Mouse (Mus musculus): Measurements from ENCODE around the gene Lst1. TPM values are rescaled to one million over a fixed set of nuclear protein-coding genes. Genes with fewer than 3 reads are reported as not detected.
A peak's percentile ranks its signal among the peaks of the same experiment; 100 is the strongest.
"Not testable (repeated sequence)": the region's sequence is repeated elsewhere in the genome, so short reads cannot be mapped to it uniquely, and the experiment has no call there.

Gene Lst1
- 3.3 and 4.7 TPM in 2 replicates for polyA plus RNA-seq (2016; fragmentation: Nextera tagmentation; extraction: Ambion mirVana)

DNA sequence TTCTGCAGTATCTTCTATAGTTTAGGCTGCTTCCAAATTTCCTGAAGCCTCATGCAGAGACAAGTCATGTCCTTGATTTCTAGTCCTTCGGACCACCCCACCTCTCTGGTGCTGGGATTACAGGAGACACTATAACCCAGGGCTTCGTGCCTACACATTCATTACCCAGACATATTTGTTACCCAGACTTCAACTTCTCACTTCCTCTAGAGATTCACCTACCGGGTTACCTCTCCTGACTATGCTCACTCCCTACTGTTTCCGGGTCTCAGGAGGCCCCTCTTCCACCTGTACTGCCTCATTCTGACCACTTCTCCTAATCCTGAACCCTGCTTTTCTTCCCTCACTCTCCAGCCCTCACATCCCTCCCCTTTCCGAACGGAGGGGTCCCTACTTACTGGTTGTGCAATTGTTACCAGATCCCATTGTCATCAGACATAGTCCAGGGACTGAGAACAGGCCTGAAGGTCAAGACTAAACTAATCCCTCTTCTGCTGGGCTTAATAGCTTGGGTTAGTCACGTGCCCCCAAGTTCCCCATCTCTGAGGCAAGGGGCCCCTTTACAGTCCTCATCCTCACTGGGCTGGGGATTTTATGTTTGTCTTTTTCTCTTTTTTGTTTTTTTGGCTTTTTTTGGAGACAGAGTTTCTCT is at the start of gene Lst1:
Lst1 (minus strand) TSS at position 481 of the 652 bp plus-strand sequence.
- H3K4me1 ChIP-seq = peaks cover 27% of the 10 kb centered on the region
- H3K27ac ChIP-seq = 0 out of 2 replicates have a peak within 1 kb of the TSS, but pooled peaks have one; percentile 53
- no peaks in the 10 kb centered on the region for H3K36me3 ChIP-seq (replicated peaks)
- DNase-seq (ENCODE audit: extremely low spot score, low spot score) = no peak
- H3K27me3 ChIP-seq (ENCODE audit: poor library complexity, severe bottlenecking) = no peaks in the 10 kb centered on the region
- H3K4me3 ChIP-seq = no peak within 1 kb of the TSS
- WGBS = 80% methylated on average over 7 of the region's 7 CpGs
- no peaks in the 10 kb centered on the region for H3K9me3 ChIP-seq

GRCm38 (mm10) chr17:35237504-35237903 is 49.3 kb upstream of the Lst1 start:
- Histone ChIP-seq H3K4me1 (peaks cover 50% of the 10 kb centered on the region), H3K9me3 (no peaks in the 10 kb centered on the region), H3K36me3 (replicated peaks) (peaks cover 17% of the 10 kb centered on the region), H3K27me3 (ENCODE audit: poor library complexity, severe bottlenecking) (no peaks in the 10 kb centered on the region), H3K4me3 (no peak overlapping the region), H3K27ac (no peak overlapping the region)
- no peak for DNase-seq (ENCODE audit: extremely low spot score, low spot score)
- WGBS = 87% methylated on average over 12 of the region's 12 CpGs

DNA sequence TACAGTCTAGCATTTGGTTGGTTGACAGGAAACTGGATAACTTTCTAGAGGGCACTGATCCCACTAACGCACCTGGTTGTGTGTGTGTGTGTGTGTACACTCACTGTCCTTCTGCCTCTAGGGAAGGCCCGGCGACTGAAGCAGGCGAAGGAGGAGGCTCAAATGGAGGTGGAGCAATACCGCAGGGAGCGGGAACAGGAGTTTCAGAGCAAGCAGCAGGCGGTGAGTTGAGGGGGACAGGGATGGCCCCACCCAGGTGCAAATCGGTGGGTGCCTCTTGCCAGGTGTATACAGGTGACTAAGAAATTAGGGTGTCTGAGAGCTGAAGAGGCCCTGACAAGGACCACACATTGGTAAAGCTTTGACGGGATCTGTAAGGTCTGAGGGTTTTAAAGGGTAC is 48.8 kb upstream of the Lst1 start:
- peaks cover 54% of the 10 kb centered on the region for H3K4me1 ChIP-seq
- no peaks in the 10 kb centered on the region for H3K9me3 ChIP-seq
- peak overlapping the region; percentile 75 for H3K4me3 ChIP-seq
- 78% methylated on average over 9 of the region's 9 CpGs for WGBS
- H3K36me3 ChIP-seq (replicated peaks) = peaks cover 17% of the 10 kb centered on the region
- DNase-seq (ENCODE audit: extremely low spot score, low spot score) = no peak
- H3K27ac ChIP-seq = peak overlapping the region; percentile 98; the same call in 1 of the 2 replicates
- H3K27me3 ChIP-seq (ENCODE audit: poor library complexity, severe bottlenecking) = no peaks in the 10 kb centered on the region

- DNase-seq (ENCODE audit: extremely low spot score, low spot score) = peak; percentile 97
- H3K9me3 ChIP-seq = no peaks in the 10 kb centered on the region
- H3K27ac ChIP-seq = peak overlapping the region; percentile 98
- H3K36me3 ChIP-seq (replicated peaks) = peaks cover 20% of the 10 kb centered on the region
- H3K4me1 ChIP-seq = peaks cover 56% of the 10 kb centered on the region
- no peaks in the 10 kb centered on the region for H3K27me3 ChIP-seq (ENCODE audit: poor library complexity, severe bottlenecking)
- peak overlapping the region; percentile 75 for H3K4me3 ChIP-seq
- 0% methylated on average over 18 of the region's 18 CpGs for WGBS
These were observed 48.1 kb upstream of the Lst1 start for GRCm38 (mm10) chr17:35236390-35236746.

- peaks cover 50% of the 10 kb centered on the region for H3K4me1 ChIP-seq
- H3K4me3 ChIP-seq = peak within 1 kb of the TSS; percentile 75
- no peaks in the 10 kb centered on the region for H3K9me3 ChIP-seq
- WGBS = under 1% methylated on average over 35 of the region's 35 CpGs
- peaks cover 26% of the 10 kb centered on the region for H3K36me3 ChIP-seq (replicated peaks)
- no peaks in the 10 kb centered on the region for H3K27me3 ChIP-seq (ENCODE audit: poor library complexity, severe bottlenecking)
- peak within 1 kb of the TSS; percentile 98 for H3K27ac ChIP-seq
- peak; percentile 88 for DNase-seq (ENCODE audit: extremely low spot score, low spot score)
These were observed 47.6 kb upstream of the Lst1 start, which contains the start of gene Nfkbil1 for GRCm38 (mm10) chr17:35235614-35236389. TSS of gene Nfkbil1 (minus strand) at chr17:35235792.

GRCm38 (mm10) chr17:35234903-35235302 is 46.7 kb upstream of the Lst1 start:
- Histone ChIP-seq H3K36me3 (replicated peaks) (peaks cover 35% of the 10 kb centered on the region), H3K27me3 (ENCODE audit: poor library complexity, severe bottlenecking) (no peaks in the 10 kb centered on the region), H3K27ac (peak overlapping the region; percentile 98), H3K4me3 (peak overlapping the region; percentile 75), H3K4me1 (peaks cover 41% of the 10 kb centered on the region), H3K9me3 (no peaks in the 10 kb centered on the region)
- 9% methylated on average over 31 of the region's 31 CpGs for WGBS
- DNase-seq (ENCODE audit: extremely low spot score, low spot score) = peak; percentile 63

- not testable (repeated sequence) for DNase-seq (ENCODE audit: extremely low spot score, low spot score); H3K27ac ChIP-seq; H3K27me3 ChIP-seq (ENCODE audit: poor library complexity, severe bottlenecking); H3K9me3 ChIP-seq
- Histone ChIP-seq H3K36me3 (replicated peaks) (peaks cover 43% of the 10 kb centered on the region), H3K4me1 (peaks cover 41% of the 10 kb centered on the region), H3K4me3 (peak overlapping the region; percentile 75)
- 92% methylated on average over 7 of the region's 7 CpGs for WGBS
These were observed 45.9 kb upstream of the Lst1 start for GRCm38 (mm10) chr17:35234090-35234489.

GRCm38 (mm10) chr17:35233114-35233980 is 45.1 kb upstream of the Lst1 start, which contains the start of gene Atp6v1g2:
TSS of gene Atp6v1g2 (plus strand) at chr17:35233660.
- Histone ChIP-seq H3K27ac (peak within 1 kb of the TSS; percentile 98), H3K4me3 (peak within 1 kb of the TSS; percentile 75), H3K9me3 (no peaks in the 10 kb centered on the region), H3K36me3 (replicated peaks) (peaks cover 50% of the 10 kb centered on the region), H3K4me1 (peaks cover 41% of the 10 kb centered on the region), H3K27me3 (ENCODE audit: poor library complexity, severe bottlenecking) (no peaks in the 10 kb centered on the region)
- DNase-seq (ENCODE audit: extremely low spot score, low spot score) = no peak
- WGBS = 93% methylated on average over 18 of the region's 18 CpGs

DNA sequence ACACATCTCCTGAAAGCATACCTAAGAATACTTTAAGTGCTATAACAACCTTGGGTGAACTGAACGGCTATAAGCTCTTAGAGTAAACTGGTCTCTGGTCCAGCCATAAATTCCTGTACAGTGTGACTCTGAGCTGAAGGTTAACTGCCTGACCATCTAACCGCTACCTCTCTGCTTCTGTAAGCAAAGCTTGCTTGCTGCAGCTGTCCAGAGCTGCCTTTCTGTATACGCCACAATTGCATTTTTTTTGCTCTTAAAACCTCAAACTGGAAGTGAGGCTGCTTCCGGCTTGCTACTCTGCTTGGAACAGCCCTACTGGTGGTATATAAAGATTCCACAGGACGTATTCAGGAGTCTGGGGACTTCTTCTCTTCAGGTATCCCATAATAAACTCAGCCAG is 44.4 kb upstream of the Lst1 start:
- Histone ChIP-seq H3K4me1 (peaks cover 41% of the 10 kb centered on the region), H3K9me3 (no peaks in the 10 kb centered on the region), H3K4me3 (no peak overlapping the region), H3K27ac (no peak overlapping the region), H3K27me3 (ENCODE audit: poor library complexity, severe bottlenecking) (no peaks in the 10 kb centered on the region), H3K36me3 (replicated peaks) (peaks cover 57% of the 10 kb centered on the region)
- WGBS = 92% methylated on average over 5 of the region's 5 CpGs
- DNase-seq (ENCODE audit: extremely low spot score, low spot score) = no peak

DNA sequence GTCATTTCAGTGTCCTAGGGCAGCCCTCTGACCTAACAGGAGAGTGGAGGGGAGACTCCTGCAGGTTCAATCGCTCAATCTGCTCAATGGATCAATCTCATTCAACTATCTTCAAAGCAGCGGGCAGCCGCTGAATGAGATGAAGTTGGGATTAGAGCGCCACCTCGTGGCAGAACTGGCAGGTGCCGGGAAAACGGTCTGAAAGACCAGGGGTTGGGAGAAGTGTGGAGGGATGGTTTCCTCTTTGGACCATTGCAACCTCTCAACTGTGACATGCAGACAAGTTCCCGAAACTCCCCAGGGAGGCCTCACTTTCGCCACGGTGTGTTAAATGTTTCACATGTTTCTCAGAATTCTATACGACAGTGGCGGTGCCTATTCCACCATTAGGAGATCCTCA is 43.8 kb upstream of the Lst1 start:
- H3K9me3 ChIP-seq = no peaks in the 10 kb centered on the region
- 16% methylated on average over 12 of the region's 12 CpGs for WGBS
- H3K27me3 ChIP-seq (ENCODE audit: poor library complexity, severe bottlenecking) = no peaks in the 10 kb centered on the region
- H3K27ac ChIP-seq = no peak overlapping the region
- H3K36me3 ChIP-seq (replicated peaks) = peaks cover 60% of the 10 kb centered on the region
- H3K4me3 ChIP-seq = peak overlapping the region; percentile 23; the same call in 1 of the 2 replicates
- DNase-seq (ENCODE audit: extremely low spot score, low spot score) = peak; percentile 86
- peaks cover 39% of the 10 kb centered on the region for H3K4me1 ChIP-seq

DNA sequence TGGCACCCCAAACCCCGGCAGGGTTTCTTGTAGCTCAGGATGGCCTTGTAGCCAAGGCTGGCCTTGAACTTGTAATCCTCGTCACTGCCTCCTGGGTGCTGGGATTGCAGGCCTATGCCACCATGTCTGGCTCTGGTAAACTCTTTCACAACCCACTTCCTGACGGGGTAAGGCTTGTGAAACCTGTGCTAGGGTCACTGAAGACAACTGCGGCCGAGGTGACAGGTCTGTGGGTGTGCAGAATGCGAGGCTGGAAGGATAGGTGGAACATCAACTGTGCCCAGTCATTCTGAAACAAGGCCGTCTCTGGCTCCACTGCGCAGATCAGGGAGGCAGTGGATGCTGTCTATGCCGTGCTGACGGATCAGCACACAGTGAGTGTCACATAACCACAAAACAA is 42.8 kb upstream of the Lst1 start:
- Histone ChIP-seq H3K9me3 (no peaks in the 10 kb centered on the region), H3K4me1 (peaks cover 29% of the 10 kb centered on the region), H3K27ac (no peak overlapping the region), H3K36me3 (replicated peaks) (peaks cover 66% of the 10 kb centered on the region), H3K4me3 (no peak overlapping the region), H3K27me3 (ENCODE audit: poor library complexity, severe bottlenecking) (no peaks in the 10 kb centered on the region)
- WGBS = 94% methylated on average over 10 of the region's 10 CpGs
- DNase-seq (ENCODE audit: extremely low spot score, low spot score) = no peak

GRCm38 (mm10) chr17:35226561-35227046 is 38.4 kb upstream of the Lst1 start:
- Histone ChIP-seq H3K4me3 (no peak overlapping the region), H3K27me3 (ENCODE audit: poor library complexity, severe bottlenecking) (no peaks in the 10 kb centered on the region), H3K4me1 (peaks cover under 1% of the 10 kb centered on the region), H3K27ac (no peak overlapping the region), H3K36me3 (replicated peaks) (peaks cover 84% of the 10 kb centered on the region), H3K9me3 (no peaks in the 10 kb centered on the region)
- DNase-seq (ENCODE audit: extremely low spot score, low spot score) = no peak
- WGBS = 86% methylated on average over 14 of the region's 14 CpGs
